26 mouse cellular contexts compared by ENCODE assay signal in the genomic region with DNA sequence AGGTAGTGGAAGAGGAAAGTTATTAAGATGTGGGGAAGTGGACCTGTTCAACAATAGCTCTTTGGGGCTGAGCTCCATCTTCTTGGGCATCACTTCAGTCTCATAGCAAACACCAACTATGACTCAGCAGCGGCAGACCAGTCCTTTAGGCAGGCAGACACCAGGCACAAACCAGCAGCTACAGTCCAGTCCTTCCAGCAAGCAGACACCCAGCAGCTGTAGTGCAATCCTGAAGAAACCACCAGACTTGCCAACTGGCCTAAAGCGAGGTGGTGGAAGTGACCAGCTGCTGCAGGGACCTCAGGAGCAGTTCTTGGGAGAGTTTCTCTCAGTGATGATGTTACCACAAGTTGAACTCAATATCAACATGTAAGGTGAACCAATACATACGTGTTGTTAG. TPM values are rescaled to one million over a fixed set of nuclear protein-coding genes. Genes with fewer than 3 reads are reported as not detected.
DNase-seq lines count a peak whose midpoint lies in the region; ATAC-seq and TF ChIP-seq lines count a peak whose summit lies in the region.
"Had no signal": no experiment of that assay in that cellular context is flagged by ENCODE, and none has a peak within 500 bp of the region (broad histone marks: within the 10 kb centered on the region; RNA-seq: fewer than 3 reads in every experiment).

No protein-coding gene starts in this region.

- ATAC-seq in monocyte, adult 5-6 weeks (replicated peaks; ENCODE audit: insufficient number of reproducible peaks, low FRiP score, low TSS enrichment, poor library complexity, severe bottlenecking), result no peak
- ATAC-seq: activated CD4-positive, CD25-positive, alpha-beta regulatory T cell, adult 4 months; CD4-positive, CD25-positive, alpha-beta regulatory T cell, adult 4 months; Patski had no signal

- DNase-seq in heart, adult 11 months, result peak; percentile 83
- no peak for DNase-seq in heart, adult 2 months
- DNase-seq in 416B (ENCODE audit: low read depth) (peak; percentile 14), NIH3T3 (ENCODE audit: low read depth) (peak; percentile 18)
- DNase-seq in thymus, postnatal 25 days, result no peak
- DNase-seq: adrenal gland, adult 2 months; adrenal gland, adult 8-10 months; adrenal gland, postnatal 10 days; adrenal gland, postnatal 14 days; adrenal gland, postnatal 25 days; adrenal gland, postnatal 36 days; B cell, adult 2 months; cerebellum, adult 11 months; cerebellum, adult 11-12 months; cerebellum, adult 18-20 months; cerebellum, adult 2 months; cerebellum, adult 8-10 months had no signal

- TF ChIP-seq EP300 in heart, adult 2 months (IDR thresholded peaks at IDR 0.05; ENCODE audit: insufficient read depth, low read depth, low read length), result no peak

- TF ChIP-seq POLR2A in heart, adult 2 months (IDR thresholded peaks at IDR 0.05; ENCODE audit: insufficient read depth, low read depth, low read length), result no peak

- intact Hi-C loops in heart, adult 2 months (cut with DNase I), result no loop called here

- H3K4me1 ChIP-seq in heart, adult 2 months (ENCODE audit: control insufficient read depth, insufficient read depth, low read length), result no peaks in the 10 kb centered on the region

- H3K79me2 ChIP-seq in heart, adult 2 months (replicated peaks; ENCODE audit: control insufficient read depth, insufficient read depth, low read length), result no peaks in the 10 kb centered on the region

- no peak overlapping the region for H3K9ac ChIP-seq in heart, adult 2 months (ENCODE audit: low read depth, low read length)

- no peaks in the 10 kb centered on the region for H3K36me3 ChIP-seq in heart, adult 2 months (ENCODE audit: control insufficient read depth, insufficient read depth, low read length)
- H3K36me3 ChIP-seq: G1E had no signal

- no peak overlapping the region for H3K4me3 ChIP-seq in heart, adult 2 months

- H3K27me3 ChIP-seq in heart, adult 2 months (ENCODE audit: control insufficient read depth, insufficient read depth, low read length), result no peaks in the 10 kb centered on the region
- H3K27me3 ChIP-seq: CH12.LX had no signal

- TF ChIP-seq CTCF in heart, adult 2 months (IDR thresholded peaks at IDR 0.05), result no peak

- H3K27ac ChIP-seq in heart, adult 2 months, result no peak overlapping the region

- 84% methylated on average over 3 of the region's 3 CpGs for WGBS in heart, adult 2 months

RNA-seq across cellular contexts. Expression of a gene that starts 4.9 kb away (rescaled TPM):
- 10 to 100 TPM; 20.1 to 23.6 TPM for total RNA-seq in heart, adult 2 months (2021)
- 62.7 and 65.5 TPM in 2 replicates for polyA plus RNA-seq in heart, adult 2 months (2012; rRNA removed)
- 1,651 to 1,754 TPM (median 1,724 TPM) in 3 replicates for total RNA-seq in monocyte, adult 5-6 weeks (2017)
- total RNA-seq: ES-E14 had no signal
- polyA plus RNA-seq: C2C12, Patski had no signal

RNA-seq across cellular contexts. Expression of a gene that starts 11.0 kb away (rescaled TPM):
- under 1 TPM in 1 of 2 experiments, not detected in 1; 0.59 TPM for total RNA-seq in heart, adult 2 months (2021)
- 4.8 TPM in 1 of 2 replicates, not detected in the other for polyA plus RNA-seq in heart, adult 2 months (2012; rRNA removed)
- 44.2 to 97.2 TPM (median 67.5 TPM) in 3 replicates for total RNA-seq in monocyte, adult 5-6 weeks (2017)
- total RNA-seq: adrenal gland, postnatal 14 days; ES-E14 had no signal
- polyA plus RNA-seq: C2C12, Patski had no signal

RNA-seq across cellular contexts. Expression of a gene that starts 12.9 kb away (rescaled TPM):
- under 1 TPM; 0.47 to 0.66 TPM for total RNA-seq in heart, adult 2 months (2021)
- 0.94 and 1.3 TPM in 2 replicates for polyA plus RNA-seq in heart, adult 2 months (2012; rRNA removed)
- 25.9 to 48.3 TPM (median 34.1 TPM) in 3 replicates for total RNA-seq in monocyte, adult 5-6 weeks (2017)

RNA-seq across cellular contexts. Expression of a gene that starts 36.7 kb away (rescaled TPM):
- 1 to 10 TPM; 3.2 to 3.5 TPM for total RNA-seq in heart, adult 2 months (2021)
- polyA plus RNA-seq in heart, adult 2 months (2012; rRNA removed), result 3.6 and 6.2 TPM in 2 replicates
- total RNA-seq in monocyte, adult 5-6 weeks (2017), result 0.68 TPM in 1 of 3 replicates, not detected in the others
- polyA plus RNA-seq: G1E had no signal

RNA-seq across cellular contexts. Expression of a gene that starts 46.1 kb away (rescaled TPM):
- total RNA-seq in heart, adult 2 months (2021), result 1 to 10 TPM; 1.1 to 1.3 TPM
- polyA plus RNA-seq in heart, adult 2 months (2012; rRNA removed), result 1.4 and 1.9 TPM in 2 replicates
- not detected in 3 replicates for total RNA-seq in monocyte, adult 5-6 weeks (2017)
- total RNA-seq: MEL had no signal
- polyA plus RNA-seq: activated CD4-positive, CD25-positive, alpha-beta regulatory T cell, adult 4 months; CD4-positive, CD25-positive, alpha-beta regulatory T cell, adult 4 months; G1E had no signal

Comparison
In these comparisons a context has a peak if more than half of its experiments do, and no peak if none do; other contexts are left out.
1. DNase-seq: peak in heart, adult 11 months (single experiment), 416B (single experiment) and NIH3T3 (single experiment); none in heart, adult 2 months (0 of 2) and thymus, postnatal 25 days (single experiment).
2. RNA of a gene that starts 4.9 kb away (total RNA-seq): 1,651 to 1,754 TPM in monocyte, adult 5-6 weeks; 20.1 to 23.6 TPM in heart, adult 2 months; every median in the first group is over 10 times any median in the second.
3. RNA of a gene that starts 11.0 kb away (total RNA-seq): 44.2 to 97.2 TPM in monocyte, adult 5-6 weeks; 0.59 TPM in heart, adult 2 months; every median in the first group is over 10 times any median in the second.
4. RNA of a gene that starts 12.9 kb away (total RNA-seq): 25.9 to 48.3 TPM in monocyte, adult 5-6 weeks; 0.47 to 0.66 TPM in heart, adult 2 months; every median in the first group is over 10 times any median in the second.